ENCODE assay signal across 8 mouse cellular contexts in genomic region chr10:28730122-28730521, GRCm38 (mm10).
DNase-seq lines count a peak whose midpoint lies in the region; TF ChIP-seq lines count a peak whose summit lies in the region.

No protein-coding gene starts in this region.

- 0 out of 2 replicates have a peak, but pooled peaks have one; percentile 19 for TF ChIP-seq CTCF in embryonic fibroblast, embryonic 13.5 days (IDR thresholded peaks at IDR 0.05; ENCODE audit: borderline replicate concordance, insufficient read depth, low read length)

- no peaks in the 10 kb centered on the region for H3K9me3 ChIP-seq in heart, embryonic 10.5 days

- 7% methylated on average over 2 of the region's 2 CpGs for WGBS in heart, embryonic 10.5 days

- no peaks in the 10 kb centered on the region for H3K4me1 ChIP-seq in heart, embryonic 10.5 days
- H3K4me1 ChIP-seq in embryonic fibroblast, embryonic 13.5 days (ENCODE audit: control insufficient read depth, insufficient read depth, low read length): no peaks in the 10 kb centered on the region

- H3K27me3 ChIP-seq in heart, embryonic 10.5 days (ENCODE audit: insufficient read depth, poor library complexity, severe bottlenecking): no peaks in the 10 kb centered on the region

- DNase-seq in heart, adult 8-10 months (ENCODE audit: low spot score): peak; percentile 2
- no peak for DNase-seq in heart, embryonic 10.5 days (ENCODE audit: low spot score)
- DNase-seq in ovary, postnatal 14 days (ENCODE audit: low spot score): peak; percentile 9
- DNase-seq in ovary, postnatal 10 days (ENCODE audit: low spot score): no peak
- DNase-seq in mesoderm, embryonic 11.5 days (ENCODE audit: low read depth, low spot score): peak; percentile 39
- no peak for DNase-seq in gastrocnemius, postnatal 14 days
- no peak for DNase-seq in gastrocnemius, postnatal 25 days

- H3K4me3 ChIP-seq in heart, embryonic 10.5 days: no peak overlapping the region
- H3K4me3 ChIP-seq in embryonic fibroblast, embryonic 13.5 days (ENCODE audit: insufficient read depth, low read length): no peak overlapping the region

- H3K27ac ChIP-seq in heart, embryonic 10.5 days: no peak overlapping the region
- no peak overlapping the region for H3K27ac ChIP-seq in embryonic fibroblast, embryonic 13.5 days (ENCODE audit: insufficient read depth, low read length)

- intact Hi-C loops in gastrocnemius, postnatal 14 days (cut with DNase I; ENCODE audit: low total_unique reads): no loop called here

- TF ChIP-seq POLR2A in embryonic fibroblast, embryonic 13.5 days (IDR thresholded peaks at IDR 0.05; ENCODE audit: low read depth, low read length): no peak

- H3K36me3 ChIP-seq in heart, embryonic 10.5 days: no peaks in the 10 kb centered on the region

Comparison
In these comparisons a context has a peak if more than half of its experiments do, and no peak if none do; other contexts are left out.
1. DNase-seq: peak in heart, adult 8-10 months (single experiment), ovary, postnatal 14 days (single experiment) and mesoderm, embryonic 11.5 days (single experiment); none in heart, embryonic 10.5 days (single experiment), ovary, postnatal 10 days (single experiment), gastrocnemius, postnatal 14 days (single experiment) and gastrocnemius, postnatal 25 days (single experiment).